Mouse (Mus musculus) megakaryocyte progenitor cell, adult 5-6 weeks (primary cell): Measurements from ENCODE around the gene Abr. TPM values are rescaled to one million over a fixed set of nuclear protein-coding genes. Genes with fewer than 3 reads are reported as not detected.

Experiments used
- ATAC-seq: replicated peaks from 2 replicates; pipeline ENCODE4 v1.8.0; 2016; ENCODE audit warnings: mild to moderate bottlenecking, moderate TSS enrichment, inconsistent platforms; ENCODE audit not compliant: poor library complexity
- total RNA-seq, 2 experiments: library from RNA; stranded (forward) in 1 of 2; stranded (reverse) in 1 of 2; fragments of 157-497, 149-512 nt in 1 of 2; fragments of 200-1000 nt in 1 of 2; gene quantifications; 2 replicates each; pipeline versions ENCODE4 v1.2.3 to v1.2.4; 2015 to 2017

Abr gene
- total RNA-seq, 2 experiments from 2014 or later, result 32.5 to 45.9 TPM

GRCm38 (mm10) chr11:76469311-76469998 is 152.7 kb downstream of the Abr start:
- no peak for ATAC-seq

GRCm38 (mm10) chr11:76468347-76468746 is 153.8 kb downstream of the Abr start:
- ATAC-seq, result no peak

GRCm38 (mm10) chr11:76467487-76468005 is 154.6 kb downstream of the Abr start:
- 0 out of 2 replicates have a peak, but pooled peaks have one; percentile 14 for ATAC-seq

- ATAC-seq, result no peak
These were observed 155.0 kb downstream of the Abr start for GRCm38 (mm10) chr11:76467073-76467472.

- no peak for ATAC-seq
These were observed 156.2 kb downstream of the Abr start for GRCm38 (mm10) chr11:76465879-76466278.

DNA sequence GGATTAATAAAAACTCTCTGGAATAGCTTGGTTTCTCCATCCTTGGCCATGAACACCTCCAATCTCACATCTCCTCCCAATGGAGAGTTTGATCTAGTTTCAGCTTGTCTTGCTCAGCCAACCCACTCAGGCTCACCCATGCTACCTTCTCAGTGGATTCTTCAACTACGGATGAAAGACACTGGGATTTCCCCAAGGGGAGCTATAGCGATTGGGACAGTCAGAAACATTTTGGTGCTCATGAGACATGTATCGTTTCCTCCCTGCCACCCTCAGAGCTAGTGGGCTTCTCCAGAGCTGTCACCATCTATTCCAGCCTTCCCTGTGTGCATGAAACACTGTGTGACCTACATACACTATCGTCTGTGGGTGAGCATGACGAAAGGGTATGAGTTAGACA is 160.4 kb downstream of the Abr start:
- ATAC-seq, result no peak

DNA sequence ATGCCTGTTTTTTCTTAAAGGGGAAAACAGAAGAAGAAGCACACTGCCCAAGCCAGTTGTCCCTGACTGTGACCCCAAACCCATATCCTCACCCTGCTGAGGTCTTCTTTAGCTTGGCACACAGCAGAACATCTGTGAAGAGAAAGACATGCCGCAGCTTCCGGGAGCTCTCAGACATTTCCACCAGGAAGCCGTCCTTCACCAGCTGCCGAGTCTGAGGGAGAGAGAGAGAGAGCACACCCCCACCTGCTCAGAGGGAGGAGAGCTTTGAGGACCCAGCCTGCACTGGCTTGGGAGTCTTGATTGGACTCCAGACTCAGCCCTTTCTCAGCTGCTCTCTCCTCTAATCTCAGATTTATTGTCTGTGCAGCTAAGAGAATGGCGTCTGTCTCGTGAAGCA is 160.9 kb downstream of the Abr start:
- no peak for ATAC-seq

DNA sequence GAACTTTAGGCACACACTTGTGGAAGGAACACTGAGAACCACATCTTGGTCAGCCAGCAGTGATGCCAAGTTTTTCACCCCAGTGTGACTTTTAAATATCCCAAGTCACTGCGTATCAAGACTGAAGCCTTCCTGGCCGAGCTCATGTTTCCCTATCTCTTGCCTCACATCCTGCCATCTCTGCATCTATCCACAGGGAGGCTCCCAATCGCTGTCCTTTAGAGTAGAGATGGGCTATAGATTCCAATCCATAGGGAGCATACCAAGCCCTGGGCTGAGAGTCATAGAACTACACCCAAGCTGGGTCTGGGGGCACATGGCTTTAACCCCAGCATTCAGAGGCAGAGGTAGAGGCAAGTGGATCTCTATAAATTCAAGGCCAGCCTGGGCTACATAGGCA is 162.6 kb downstream of the Abr start:
- no peak for ATAC-seq

- ATAC-seq, result peak; percentile 76
These were observed 163.4 kb downstream of the Abr start for GRCm38 (mm10) chr11:76458730-76459129.

GRCm38 (mm10) chr11:76456897-76457296 is 165.2 kb downstream of the Abr start:
- ATAC-seq, result peak; percentile 51

GRCm38 (mm10) chr11:76456233-76456632 is 165.9 kb downstream of the Abr start:
- ATAC-seq, result peak; percentile 71

DNA sequence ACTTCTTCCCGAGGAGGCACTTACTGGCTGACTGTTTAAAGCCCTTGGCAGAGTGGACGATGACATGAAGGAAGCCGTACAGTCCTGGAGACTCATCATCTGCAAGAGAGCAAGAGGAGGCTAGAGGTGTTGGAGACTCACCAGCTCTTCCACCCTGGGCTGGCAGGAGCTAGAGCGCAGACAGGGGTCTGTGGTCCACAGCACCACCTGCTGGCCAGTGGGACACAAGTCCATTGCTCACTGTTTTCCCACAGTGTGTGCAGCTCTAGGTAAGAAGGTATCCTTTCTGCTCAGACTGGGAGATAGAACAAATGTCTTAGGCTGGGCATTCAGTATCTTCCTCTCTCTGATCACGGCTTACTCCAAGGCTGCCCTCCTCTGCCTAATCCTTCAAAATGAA is 167.6 kb downstream of the Abr start:
- ATAC-seq, result peak; percentile 70

DNA sequence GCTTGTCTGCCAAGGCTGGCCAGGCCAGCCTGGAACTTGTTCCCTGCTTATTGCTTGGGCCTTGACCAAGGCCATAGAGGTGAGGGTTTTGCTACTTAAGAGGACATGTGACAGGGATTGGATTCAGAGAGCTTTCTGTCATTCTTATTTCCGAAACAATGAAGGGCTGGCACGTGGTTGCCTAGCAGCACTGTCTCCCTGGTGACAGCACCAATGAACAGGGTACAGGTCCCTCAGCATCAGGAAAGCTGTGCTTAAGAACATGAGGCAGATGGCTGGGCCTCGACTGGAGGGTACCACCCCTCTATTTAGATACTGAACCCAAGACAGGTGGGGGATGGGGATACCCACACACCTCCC is 171.9 kb downstream of the Abr start:
- no peak for ATAC-seq

DNA sequence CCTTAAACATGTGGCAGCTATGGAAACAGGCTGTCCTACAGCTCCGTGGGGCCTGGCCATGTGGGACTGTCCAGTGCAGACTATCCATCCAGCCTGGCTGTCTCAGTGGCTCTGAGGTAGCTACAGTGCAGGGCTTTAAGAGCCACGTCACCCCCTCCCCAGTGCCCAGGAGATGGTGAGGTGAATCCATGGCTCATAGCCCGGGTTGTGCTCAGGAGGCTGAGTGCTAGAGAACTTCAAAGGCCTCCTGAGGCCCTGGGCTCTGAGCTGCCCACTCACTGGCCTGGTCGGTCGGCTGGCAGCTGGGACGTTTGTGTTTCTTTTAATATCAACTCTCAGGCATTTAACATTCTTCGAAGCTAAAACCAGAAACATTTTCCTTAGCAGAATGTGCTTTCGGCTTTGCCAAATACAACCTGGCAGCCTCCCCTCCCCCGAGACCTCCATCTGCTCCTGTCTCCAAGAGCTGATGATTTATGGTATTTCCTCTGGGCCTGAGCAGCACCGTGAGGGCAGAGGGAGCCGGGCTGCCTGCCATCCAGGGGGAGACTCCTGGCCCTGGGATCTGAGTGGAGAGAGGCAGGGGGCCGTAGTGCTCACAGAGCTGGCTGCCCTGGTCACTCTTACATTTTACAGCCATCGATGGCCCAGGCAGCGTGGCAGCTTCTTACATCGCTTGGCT is 172.5 kb downstream of the Abr start:
- ATAC-seq, result no peak

DNA sequence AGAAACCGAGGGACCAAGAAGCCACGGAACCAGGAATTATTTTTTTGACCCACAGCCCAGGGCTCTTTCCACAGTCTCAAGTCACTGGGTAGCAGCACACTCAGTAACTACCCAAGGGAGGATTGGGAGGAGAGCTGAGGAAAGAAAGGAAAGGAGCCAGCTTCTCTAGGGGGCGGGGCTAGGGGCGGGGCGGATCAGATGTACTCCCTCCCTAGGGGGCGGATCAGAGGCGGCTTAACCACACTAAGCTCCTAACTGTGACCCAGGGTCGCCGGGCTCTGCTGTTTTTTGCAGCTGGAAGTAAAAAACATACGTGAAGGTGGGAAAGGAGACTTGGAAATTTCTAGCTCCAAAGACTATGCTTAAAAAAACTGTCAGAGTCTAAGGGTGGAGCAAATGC is 175.9 kb downstream of the Abr start:
- peak; percentile 57 for ATAC-seq

GRCm38 (mm10) chr11:76445459-76445858 is 176.7 kb downstream of the Abr start:
- no peak for ATAC-seq

GRCm38 (mm10) chr11:76439666-76440065 is 182.4 kb downstream of the Abr start:
- ATAC-seq, result peak; percentile 37

- ATAC-seq, result no peak
These were observed 185.2 kb downstream of the Abr start for GRCm38 (mm10) chr11:76436864-76437437.

GRCm38 (mm10) chr11:76436009-76436408 is 186.1 kb downstream of the Abr start:
- no peak for ATAC-seq

GRCm38 (mm10) chr11:76429966-76430631 is 192.0 kb downstream of the Abr start:
- ATAC-seq, result no peak

- no peak for ATAC-seq
These were observed 192.6 kb downstream of the Abr start for GRCm38 (mm10) chr11:76429556-76429955.
